Mouse (Mus musculus) midbrain, embryonic 14.5 days (tissue): ENCODE results near the gene Anks1. TPM values are rescaled to one million over a fixed set of nuclear protein-coding genes. Genes with fewer than 3 reads are reported as not detected.
"Not testable (repeated sequence)": the region's sequence is repeated elsewhere in the genome, so short reads cannot be mapped to it uniquely, and the experiment has no call there.

ENCODE experiments used
- ATAC-seq: fragments of 200-750 bp; cut with Nextera tagmentation; 2 replicates; pipeline ENCODE4 v1.8.0; 2017; ENCODE audit warnings: moderate number of reproducible peaks, moderate library complexity; ENCODE audit not compliant: low FRiP score, low TSS enrichment
- DNase-seq: peaks from one replicate; pipeline ENCODE4 v3.0.0-alpha.2; 2015
- H3K27ac ChIP-seq: fragments of 300-500 bp; sonication (generic); replicated peaks from 2 replicates; pipeline ENCODE4 v1.5.1; 2014; ENCODE audit warnings: mild to moderate bottlenecking, low read depth, low read length, moderate library complexity
- H3K27me3 ChIP-seq: fragments of 300-500 bp; sonication (generic); 2 replicates; pipeline ENCODE4 v1.6.1; 2014; ENCODE audit warnings: low read length, control low read depth, mixed read lengths; ENCODE audit not compliant: control insufficient read depth, insufficient read depth
- H3K36me3 ChIP-seq: fragments of 300-500 bp; sonication (generic); 2 replicates; pipeline ENCODE4 v1.6.1; 2014; ENCODE audit warnings: low read length, control low read depth; ENCODE audit not compliant: control insufficient read depth, insufficient read depth
- H3K4me1 ChIP-seq: fragments of 300-500 bp; sonication (generic); 2 replicates; pipeline ENCODE4 v1.6.1; 2014; ENCODE audit warnings: mild to moderate bottlenecking, antibody characterized with exemption, low read length, control low read depth; ENCODE audit not compliant: control insufficient read depth, insufficient read depth
- H3K4me2 ChIP-seq: fragments of 300-500 bp; sonication (generic); 2 replicates; pipeline ENCODE4 v1.6.1; 2014; ENCODE audit warnings: mild to moderate bottlenecking, low read length, moderate library complexity
- H3K4me3 ChIP-seq: fragments of 300-500 bp; sonication (generic); replicated peaks from 2 replicates; pipeline ENCODE4 v1.5.1; 2014; ENCODE audit warnings: low read depth, low read length
- H3K9ac ChIP-seq: fragments of 300-500 bp; sonication (generic); replicated peaks from 2 replicates; pipeline ENCODE4 v1.6.1; 2014; ENCODE audit warnings: mild to moderate bottlenecking, low read length, moderate library complexity
- H3K9me3 ChIP-seq: fragments of 300-500 bp; sonication (generic); 2 replicates; pipeline ENCODE4 v1.6.1; 2016; ENCODE audit warnings: low read length, control low read depth, mixed read lengths; ENCODE audit not compliant: control insufficient read depth
- WGBS: fragments of 180-500 bp; shearing (Covaris S2); extraction: QIAGEN DNeasy Blood & Tissue Kit; methylation state at CpG from one replicate; pipeline ENCODE4 v1.1.7; 2014; 5-methylcytosine and 5-hydroxymethylcytosine counted together
- polyA plus RNA-seq: library from polyadenylated mRNA; unstranded; fragments of >200 nt; fragmentation: Nextera tagmentation; extraction: Ambion mirVana; gene quantifications from 2 replicates; pipeline ENCODE4 v1.2.1, GENCODE M21; 2014

Anks1 gene
- polyA plus RNA-seq, 1 experiment from 2014 or later: 69.2 TPM

- Histone ChIP-seq H3K27ac (no peak overlapping the region), H3K4me3 (no peak overlapping the region), H3K9ac (no peak overlapping the region), H3K4me2 (no peak overlapping the region), H3K9me3 (no peaks in the 10 kb centered on the region), H3K36me3 (no peaks in the 10 kb centered on the region), H3K27me3 (no peaks in the 10 kb centered on the region), H3K4me1 (no peaks in the 10 kb centered on the region)
- WGBS: 85% methylated on average over 6 of the region's 6 CpGs
- DNase-seq (no peak), ATAC-seq (no peak)
These were observed 44.0 kb downstream of the Anks1 start for GRCm38 (mm10) chr17:27953136-27953535.

GRCm38 (mm10) chr17:27954629-27955402 lies 45.7 kb downstream of the Anks1 start:
- H3K27ac ChIP-seq: no peak overlapping the region
- DNase-seq (no peak), ATAC-seq (no peak)
- WGBS: 73% methylated on average over 14 of the region's 14 CpGs
- H3K9me3 ChIP-seq: no peaks in the 10 kb centered on the region
- no peaks in the 10 kb centered on the region for H3K4me1 ChIP-seq
- no peak overlapping the region for H3K9ac ChIP-seq
- H3K4me2 ChIP-seq: no peak overlapping the region
- no peaks in the 10 kb centered on the region for H3K36me3 ChIP-seq
- no peaks in the 10 kb centered on the region for H3K27me3 ChIP-seq
- H3K4me3 ChIP-seq: no peak overlapping the region

DNA sequence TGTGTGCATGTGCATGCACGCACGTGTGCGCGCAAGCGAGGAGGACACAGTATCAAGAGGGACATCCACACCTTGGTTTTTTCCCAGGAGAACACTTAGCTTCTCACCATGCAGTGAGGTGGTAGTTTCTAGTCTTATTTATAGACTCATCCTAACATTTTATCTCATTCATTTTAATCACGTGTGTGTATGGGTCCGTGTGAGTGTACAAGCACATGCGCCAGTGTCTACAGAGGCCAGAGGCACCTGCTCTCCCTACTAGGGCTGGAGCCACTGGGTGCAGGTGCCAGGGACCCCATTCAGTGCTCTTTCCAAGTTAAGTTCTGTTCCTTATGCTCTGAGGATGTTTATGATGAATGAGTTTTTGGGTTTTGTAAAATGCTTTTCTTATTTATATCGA lies 48.5 kb downstream of the Anks1 start:
- no peak for DNase-seq
- 93% methylated on average over 9 of the region's 9 CpGs for WGBS
- Histone ChIP-seq H3K4me1 (no peaks in the 10 kb centered on the region; the same call in 1 of the 2 replicates), H3K9me3 (no peaks in the 10 kb centered on the region), H3K4me3 (no peak overlapping the region), H3K9ac (no peak overlapping the region), H3K27me3 (no peaks in the 10 kb centered on the region), H3K4me2 (no peak overlapping the region), H3K27ac (no peak overlapping the region), H3K36me3 (no peaks in the 10 kb centered on the region)
- no peak for ATAC-seq

DNA sequence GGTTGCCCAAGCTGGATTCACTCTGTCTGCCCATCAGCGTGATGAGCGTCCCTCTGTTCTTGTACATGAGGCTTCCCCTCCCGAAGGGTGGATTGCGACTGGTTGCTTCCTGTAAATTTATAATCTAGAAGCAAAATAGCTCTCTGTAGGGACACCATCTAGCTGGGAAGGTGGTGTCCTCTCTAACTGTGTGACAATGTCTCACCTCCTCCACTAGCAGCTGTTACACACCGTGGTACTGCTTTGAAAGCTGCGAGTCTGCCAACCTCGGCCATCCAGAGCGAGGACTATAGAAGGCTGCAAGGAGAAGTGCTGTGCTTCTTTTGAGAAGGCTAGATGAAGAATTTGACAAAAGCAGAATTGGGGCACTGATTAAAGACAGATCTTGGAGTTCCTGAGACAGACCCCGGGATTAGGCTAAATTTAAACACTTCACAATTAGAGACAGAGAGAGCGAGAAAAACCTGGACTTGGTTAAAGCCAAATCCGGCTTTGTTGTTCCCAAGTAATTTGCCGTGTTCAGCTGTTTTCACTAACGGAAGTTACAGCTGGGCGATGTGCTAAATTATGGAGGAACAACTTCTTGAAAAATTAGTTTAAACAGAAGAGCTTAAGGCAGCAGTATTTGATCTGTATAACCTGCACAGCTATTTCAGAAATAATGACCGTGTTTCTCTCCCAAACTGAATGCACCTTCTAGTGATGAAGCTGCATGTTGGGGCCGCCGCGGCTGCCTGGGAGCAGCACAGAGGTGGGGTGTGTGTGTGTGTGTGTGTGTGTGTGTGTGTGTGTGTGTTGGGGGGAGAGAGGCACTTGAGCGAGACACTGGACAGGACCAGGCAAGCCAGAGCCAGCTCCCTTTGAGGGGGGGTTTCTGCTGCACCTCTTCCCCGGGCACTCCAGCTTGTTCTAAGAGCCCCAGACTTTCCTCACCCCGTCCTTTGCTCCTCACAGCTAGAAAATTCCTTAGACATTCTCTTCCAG lies 51.3 kb downstream of the Anks1 start:
- Histone ChIP-seq H3K36me3 (no peaks in the 10 kb centered on the region), H3K4me1 (no peaks in the 10 kb centered on the region; the same call in 1 of the 2 replicates), H3K27ac (no peak overlapping the region), H3K27me3 (no peaks in the 10 kb centered on the region), H3K4me2 (no peak overlapping the region), H3K9me3 (no peaks in the 10 kb centered on the region), H3K9ac (no peak overlapping the region), H3K4me3 (no peak overlapping the region)
- 89% methylated on average over 21 of the region's 21 CpGs for WGBS
- ATAC-seq (no peak), DNase-seq (no peak)

DNA sequence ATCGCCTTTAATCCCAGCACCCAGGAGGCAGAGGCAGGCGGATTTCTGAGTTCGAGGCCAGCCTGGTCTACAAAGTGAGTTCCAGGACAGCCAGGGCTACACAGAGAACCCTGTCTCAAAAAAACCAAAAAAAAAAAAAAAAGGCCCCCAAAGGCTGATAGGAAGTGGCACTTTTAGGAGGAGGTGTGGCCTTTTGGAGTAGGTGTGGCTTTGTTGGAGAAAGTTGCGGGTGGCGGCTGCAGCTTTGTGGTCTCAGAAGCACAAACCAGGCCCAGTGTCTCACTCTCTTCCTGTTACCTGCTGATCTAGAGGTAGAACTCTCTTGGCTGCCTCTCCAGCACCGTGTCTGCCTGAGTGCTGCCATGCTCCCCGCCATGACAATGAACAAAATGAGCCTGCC lies 54.0 kb downstream of the Anks1 start:
- H3K9ac ChIP-seq, H3K27me3 ChIP-seq, H3K36me3 ChIP-seq, H3K4me3 ChIP-seq, DNase-seq, ATAC-seq, H3K4me1 ChIP-seq, H3K4me2 ChIP-seq, H3K9me3 ChIP-seq, H3K27ac ChIP-seq: not testable (repeated sequence)
- 96% methylated on average over 7 of the region's 7 CpGs for WGBS

DNA sequence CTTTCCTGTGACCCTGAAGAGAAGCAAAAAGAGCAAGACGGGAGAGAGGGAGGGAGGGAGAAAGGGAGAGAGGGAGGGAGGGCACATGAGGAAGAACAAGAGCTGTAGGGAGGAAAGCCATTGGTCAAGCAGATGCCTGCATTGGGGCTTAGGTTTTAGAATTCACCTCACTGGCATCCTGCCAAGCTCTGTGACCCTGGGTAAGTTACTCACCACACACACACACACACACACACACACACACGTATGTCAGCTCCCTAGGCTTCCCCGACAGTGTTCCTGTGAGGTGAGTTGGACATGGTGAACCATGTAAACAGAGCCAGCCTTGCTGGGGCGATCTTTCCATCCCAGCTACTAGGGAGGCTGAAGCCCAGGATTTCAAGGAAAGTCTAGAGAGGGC lies 55.5 kb downstream of the Anks1 start:
- ATAC-seq: no peak
- H3K4me3 ChIP-seq: no peak overlapping the region
- no peaks in the 10 kb centered on the region; the same call in 1 of the 2 replicates for H3K4me1 ChIP-seq
- H3K4me2 ChIP-seq: no peak overlapping the region
- H3K36me3 ChIP-seq: no peaks in the 10 kb centered on the region
- no peak overlapping the region for H3K27ac ChIP-seq
- DNase-seq: no peak
- 70% methylated on average over 4 of the region's 4 CpGs for WGBS
- no peaks in the 10 kb centered on the region for H3K9me3 ChIP-seq
- H3K27me3 ChIP-seq: no peaks in the 10 kb centered on the region
- H3K9ac ChIP-seq: no peak overlapping the region

DNA sequence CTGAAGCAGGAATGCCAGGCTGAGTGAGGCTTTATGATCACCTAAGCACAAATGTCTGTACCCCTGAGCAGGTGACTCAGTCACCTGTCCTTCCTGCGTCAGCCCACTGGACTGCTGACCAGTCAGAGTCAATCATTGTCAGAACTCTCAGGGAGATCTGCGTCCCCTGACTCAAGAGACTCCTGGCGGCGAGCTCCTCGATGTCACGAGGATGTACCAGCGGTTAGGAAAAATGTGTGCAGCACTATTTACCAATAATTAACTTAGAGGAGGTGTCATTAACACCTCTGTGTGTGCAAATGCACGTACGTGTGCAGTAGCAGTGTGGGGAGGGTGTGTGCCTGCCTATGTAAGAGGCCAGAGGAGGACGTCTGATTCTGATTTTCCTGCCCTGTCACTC lies 56.2 kb downstream of the Anks1 start:
- no peaks in the 10 kb centered on the region; the same call in 1 of the 2 replicates for H3K4me1 ChIP-seq
- no peak overlapping the region for H3K27ac ChIP-seq
- no peaks in the 10 kb centered on the region for H3K9me3 ChIP-seq
- no peaks in the 10 kb centered on the region for H3K27me3 ChIP-seq
- H3K36me3 ChIP-seq: no peaks in the 10 kb centered on the region
- H3K4me2 ChIP-seq: no peak overlapping the region
- ATAC-seq (no peak), DNase-seq (no peak)
- H3K4me3 ChIP-seq: no peak overlapping the region
- H3K9ac ChIP-seq: no peak overlapping the region
- WGBS: 86% methylated on average over 10 of the region's 10 CpGs

GRCm38 (mm10) chr17:27966056-27966455 lies 57.0 kb downstream of the Anks1 start:
- no peak overlapping the region for H3K27ac ChIP-seq
- no peak overlapping the region for H3K9ac ChIP-seq
- no peaks in the 10 kb centered on the region for H3K9me3 ChIP-seq
- WGBS: 81% methylated on average over 4 of the region's 4 CpGs
- no peaks in the 10 kb centered on the region for H3K4me1 ChIP-seq
- H3K4me2 ChIP-seq: no peak overlapping the region
- no peaks in the 10 kb centered on the region for H3K36me3 ChIP-seq
- ATAC-seq (no peak), DNase-seq (no peak)
- no peak overlapping the region for H3K4me3 ChIP-seq
- no peaks in the 10 kb centered on the region for H3K27me3 ChIP-seq
